ENCODE assay signal across 15 mouse cellular contexts in genomic region chr6:62066363-62067023, GRCm38 (mm10).
A peak's percentile ranks its signal among the peaks of the same experiment; 100 is the strongest.
DNase-seq lines count a peak whose midpoint lies in the region; ATAC-seq and TF ChIP-seq lines count a peak whose summit lies in the region.
"Had no signal": no experiment of that assay in that cellular context is flagged by ENCODE, and none has a peak within 500 bp of the region (broad histone marks: within the 10 kb centered on the region; RNA-seq: fewer than 3 reads in every experiment).

No protein-coding gene starts in this region.

- no peak overlapping the region for H3K4me3 ChIP-seq in hindbrain, embryonic 13.5 days
- no peak overlapping the region for H3K4me3 ChIP-seq in midbrain, postnatal 0 days (ENCODE audit: low read depth, low read length)
- H3K4me3 ChIP-seq: liver, embryonic 12.5 days had no signal

- no peak overlapping the region; the same call in 1 of the 2 replicates for H3K27ac ChIP-seq in hindbrain, embryonic 13.5 days
- H3K27ac ChIP-seq in midbrain, postnatal 0 days (ENCODE audit: low read depth, low read length), result no peak overlapping the region
- H3K27ac ChIP-seq: liver, embryonic 12.5 days had no signal

- no peak for DNase-seq in frontal cortex, postnatal 25 days (ENCODE audit: low spot score in 2 of 2)
- peak; percentile 3 for DNase-seq in brain, embryonic 18.5 days (ENCODE audit: low read depth, low spot score)
- DNase-seq in midbrain, postnatal 0 days (ENCODE audit: low spot score), result peak; percentile 1
- no peak for DNase-seq in ovary, postnatal 36 days (ENCODE audit: low spot score)
- no peak for DNase-seq in MN1 (ENCODE audit: low spot score)
- no peak for DNase-seq in kidney, adult 18-20 months
- DNase-seq: adrenal gland, adult 8-10 months; cerebellum, postnatal 25 days; heart, postnatal 10 days; kidney, postnatal 10 days; thymus, postnatal 36 days had no signal

- H3K9ac ChIP-seq in hindbrain, embryonic 13.5 days, result no peak overlapping the region
- no peak overlapping the region for H3K9ac ChIP-seq in midbrain, postnatal 0 days (replicated peaks; ENCODE audit: low read length, poor library complexity, severe bottlenecking)
- H3K9ac ChIP-seq: liver, embryonic 12.5 days had no signal

- no peak for TF ChIP-seq CTCF in midbrain, postnatal 0 days (IDR thresholded peaks at IDR 0.05)

- H3K36me3 ChIP-seq in hindbrain, embryonic 13.5 days, result no peaks in the 10 kb centered on the region
- no peaks in the 10 kb centered on the region for H3K36me3 ChIP-seq in midbrain, postnatal 0 days (ENCODE audit: insufficient read depth, low read length)
- H3K36me3 ChIP-seq: liver, embryonic 12.5 days had no signal

- H3K27me3 ChIP-seq in hindbrain, embryonic 13.5 days, result no peaks in the 10 kb centered on the region
- H3K27me3 ChIP-seq in midbrain, postnatal 0 days (ENCODE audit: insufficient read depth, low read length), result no peaks in the 10 kb centered on the region
- H3K27me3 ChIP-seq: liver, embryonic 12.5 days had no signal

- H3K4me2 ChIP-seq in hindbrain, embryonic 13.5 days, result no peak overlapping the region
- H3K4me2 ChIP-seq in midbrain, postnatal 0 days (ENCODE audit: low read depth, low read length, poor library complexity, severe bottlenecking), result no peak overlapping the region
- H3K4me2 ChIP-seq: liver, embryonic 12.5 days had no signal

- H3K9me3 ChIP-seq in hindbrain, embryonic 13.5 days, result no peaks in the 10 kb centered on the region
- no peaks in the 10 kb centered on the region for H3K9me3 ChIP-seq in midbrain, postnatal 0 days (ENCODE audit: low read length)
- H3K9me3 ChIP-seq: liver, embryonic 12.5 days had no signal

- H3K4me1 ChIP-seq in hindbrain, embryonic 13.5 days (replicated peaks), result no peaks in the 10 kb centered on the region
- no peaks in the 10 kb centered on the region for H3K4me1 ChIP-seq in midbrain, postnatal 0 days (ENCODE audit: insufficient read depth, low read length)
- H3K4me1 ChIP-seq: liver, embryonic 12.5 days had no signal

- WGBS in hindbrain, embryonic 13.5 days, result 44% methylated on average over 6 of the region's 6 CpGs
- 26% methylated on average over 6 of the region's 6 CpGs for WGBS in midbrain, postnatal 0 days

- ATAC-seq in frontal cortex, adult (ENCODE audit: low TSS enrichment), result peak; percentile 98
- ATAC-seq in hindbrain, embryonic 13.5 days (ENCODE audit: low FRiP score), result peak; percentile 72
- no peak for ATAC-seq in midbrain, postnatal 0 days (ENCODE audit: low FRiP score)
- ATAC-seq: liver, embryonic 12.5 days; lung, postnatal 0 days had no signal

Comparison
In these comparisons a context has a peak if more than half of its experiments do, and no peak if none do; other contexts are left out.
1. DNase-seq: peak in brain, embryonic 18.5 days (single experiment) and midbrain, postnatal 0 days (single experiment); none in frontal cortex, postnatal 25 days (0 of 2), ovary, postnatal 36 days (single experiment), MN1 (single experiment) and kidney, adult 18-20 months (single experiment).